Comparison of ENCODE assay signal across 22 mouse cellular contexts in the genomic region with DNA sequence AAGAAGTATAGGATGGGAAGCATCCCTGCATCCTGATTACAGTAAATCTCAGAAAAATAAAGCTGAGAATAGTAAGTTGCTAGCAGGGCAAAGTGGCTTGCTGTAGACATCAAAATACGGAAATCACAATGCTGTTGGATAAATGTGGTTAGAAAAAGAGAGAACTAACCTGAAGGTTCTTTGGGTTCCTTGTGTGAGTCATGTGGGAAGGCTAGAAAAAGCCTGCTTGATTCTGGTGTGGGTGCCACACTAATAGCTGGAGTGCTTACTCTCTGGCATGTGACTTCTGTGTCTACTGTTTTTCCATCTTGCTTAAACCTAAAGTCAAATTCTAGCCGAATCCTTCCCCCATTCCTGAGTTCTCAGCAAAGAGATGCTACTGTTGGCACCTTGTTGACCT. TPM values are rescaled to one million over a fixed set of nuclear protein-coding genes. Genes with fewer than 3 reads are reported as not detected.
"Had no signal": no experiment of that assay in that cellular context is flagged by ENCODE, and none has a peak within 500 bp of the region (broad histone marks: within the 10 kb centered on the region; RNA-seq: fewer than 3 reads in every experiment).

No protein-coding gene starts in this region.

- H3K4me1 ChIP-seq: liver, embryonic 13.5 days; midbrain, embryonic 12.5 days; midbrain, embryonic 15.5 days; neural tube, embryonic 12.5 days; neural tube, embryonic 15.5 days; stomach, embryonic 15.5 days had no signal

- ATAC-seq: intestine, postnatal 0 days; lung, postnatal 0 days; midbrain, embryonic 15.5 days had no signal

- H3K27ac ChIP-seq: kidney, postnatal 0 days; layer of hippocampus, adult 2 months; liver, embryonic 13.5 days; midbrain, embryonic 12.5 days; midbrain, embryonic 15.5 days; neural tube, embryonic 12.5 days; neural tube, embryonic 15.5 days; stomach, embryonic 15.5 days had no signal

- DNase-seq: kidney, adult 2 months; kidney, postnatal 25 days; layer of hippocampus, adult 9-11 months; liver, embryonic 13.5 days; lung, embryonic 14.5 days; retina, postnatal 1 day; right cerebral cortex, postnatal 25 days; spleen, adult 18-20 months; thymus, adult 18-20 months; thymus, postnatal 4 days had no signal

- H3K4me3 ChIP-seq: layer of hippocampus, adult 2 months; liver, embryonic 13.5 days; midbrain, embryonic 12.5 days; midbrain, embryonic 15.5 days; neural tube, embryonic 12.5 days; neural tube, embryonic 15.5 days; stomach, embryonic 15.5 days had no signal

RNA-seq across cellular contexts. Expression of gene Dscam, which starts 37.7 kb away (rescaled TPM):
- total RNA-seq: liver, adult 2 months had no signal
- polyA plus RNA-seq: kidney, embryonic 14.5 days; liver, adult 2 months; liver, embryonic 16.5 days; lung, embryonic 14.5 days; lung, postnatal 0 days had no signal
